Mouse (Mus musculus): Measurements from ENCODE around the gene Hps1.

Hps1 gene

GRCm38 (mm10) chr19:42723302-42723701, 56.5 kb downstream of the Hps1 start:
- ATAC-seq (ENCODE audit: insufficient number of reproducible peaks, low FRiP score, low TSS enrichment) = no peak

- no peak for ATAC-seq (ENCODE audit: insufficient number of reproducible peaks, low FRiP score, low TSS enrichment)
Measured at GRCm38 (mm10) chr19:42722500-42722899, 57.3 kb downstream of the Hps1 start.

GRCm38 (mm10) chr19:42718101-42718500, 61.7 kb downstream of the Hps1 start:
- no peak for ATAC-seq (ENCODE audit: insufficient number of reproducible peaks, low FRiP score, low TSS enrichment)

- ATAC-seq (ENCODE audit: insufficient number of reproducible peaks, low FRiP score, low TSS enrichment) = no peak
Measured at GRCm38 (mm10) chr19:42717668-42718067, 62.1 kb downstream of the Hps1 start.

- no peak for ATAC-seq (ENCODE audit: insufficient number of reproducible peaks, low FRiP score, low TSS enrichment)
Measured at GRCm38 (mm10) chr19:42716507-42716906, 63.3 kb downstream of the Hps1 start.

- no peak for ATAC-seq (ENCODE audit: insufficient number of reproducible peaks, low FRiP score, low TSS enrichment)
Measured at GRCm38 (mm10) chr19:42713770-42714169, 66.0 kb downstream of the Hps1 start.

Measured in cerebellum, adult (tissue).